Mouse (Mus musculus) neutrophil, adult 5-6 weeks (primary cell): ENCODE data around the gene Arhgef3. TPM values are rescaled to one million over a fixed set of nuclear protein-coding genes. Genes with fewer than 3 reads are reported as not detected.
A peak's percentile ranks its signal among the peaks of the same experiment; 100 is the strongest.

ENCODE experiments used
- ATAC-seq: fragments of 151-379, 151-347 bp; 2 replicates; pipeline ENCODE4 v1.8.0; 2017; ENCODE audit warnings: mild to moderate bottlenecking, moderate TSS enrichment; ENCODE audit not compliant: insufficient number of reproducible peaks, poor library complexity, low FRiP score, severe bottlenecking; ENCODE audit errors: extremely low read depth
- total RNA-seq: library from RNA; stranded (forward); fragments of 200-1000 nt; gene quantifications from 2 replicates; pipeline ENCODE4 v1.2.3, GENCODE M21; 2017

Arhgef3 gene
- total RNA-seq, 1 experiment from 2014 or later = 266 TPM

DNA sequence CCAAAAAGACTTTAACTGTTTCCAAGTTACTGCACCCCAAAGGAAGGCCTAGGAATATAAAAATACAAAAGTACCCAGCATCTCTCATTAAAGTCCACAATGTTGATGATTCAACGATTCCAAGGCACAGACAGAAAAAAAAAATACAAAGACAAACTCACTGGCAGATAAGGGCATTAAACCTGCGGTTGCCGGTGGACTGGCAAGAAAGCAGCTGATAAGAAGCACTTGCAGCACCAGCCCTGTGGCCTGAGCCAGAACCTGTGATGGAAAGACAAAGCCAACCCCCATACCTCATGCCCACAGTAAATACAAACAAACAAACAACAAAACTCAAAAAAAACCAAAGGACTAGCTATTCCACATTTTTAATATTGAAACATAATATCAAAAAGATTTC, 295.0 kb downstream of the Arhgef3 start:
- ATAC-seq = no peak

- ATAC-seq = peak; percentile 20; the same call in 1 of the 2 replicates
Observed at GRCm38 (mm10) chr14:27411492-27411891, 296.8 kb downstream of the Arhgef3 start.

- no peak for ATAC-seq
Observed at GRCm38 (mm10) chr14:27412699-27413098, 298.0 kb downstream of the Arhgef3 start.

GRCm38 (mm10) chr14:27413961-27414360, 299.3 kb downstream of the Arhgef3 start:
- ATAC-seq = peak; percentile 84; the same call in 1 of the 2 replicates

DNA sequence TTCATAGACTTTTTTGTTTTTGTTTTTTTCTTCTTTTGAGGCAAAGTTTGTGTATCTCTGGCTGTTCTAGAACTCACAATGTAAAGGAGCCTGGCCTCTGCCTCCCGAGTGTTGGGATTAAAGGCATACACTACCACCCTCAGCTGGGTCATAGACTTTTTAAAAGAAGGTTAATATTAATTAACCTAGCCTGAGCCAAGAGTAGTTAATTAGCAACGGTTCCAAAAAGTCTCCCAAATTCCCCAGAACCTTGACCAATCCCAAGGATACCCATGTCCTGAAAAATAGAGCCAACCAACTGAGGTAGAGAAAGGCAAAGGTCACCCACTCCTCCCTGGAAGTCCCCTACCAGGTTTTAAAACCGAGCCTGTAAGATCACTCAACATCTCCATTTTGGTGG, 306.1 kb downstream of the Arhgef3 start:
- ATAC-seq = no peak

DNA sequence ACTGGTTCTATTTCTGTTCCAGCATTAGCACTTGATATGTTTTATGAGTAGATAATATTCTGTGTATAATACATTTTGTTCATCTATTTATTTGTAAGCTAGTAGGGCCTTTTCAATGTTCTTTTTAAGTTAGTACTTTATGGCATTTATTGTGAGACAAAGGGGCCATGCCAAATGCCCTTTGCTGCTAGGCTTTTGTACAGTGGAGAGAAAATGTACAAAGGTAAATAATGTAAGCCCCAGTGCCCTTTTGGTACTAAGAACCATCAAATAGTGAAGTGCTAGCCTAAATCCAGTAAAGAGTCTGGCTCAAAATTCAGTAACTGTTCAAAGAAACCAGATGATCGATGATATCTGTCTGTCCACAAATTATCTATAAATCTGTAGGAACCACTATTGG, 307.6 kb downstream of the Arhgef3 start:
- ATAC-seq = no peak

DNA sequence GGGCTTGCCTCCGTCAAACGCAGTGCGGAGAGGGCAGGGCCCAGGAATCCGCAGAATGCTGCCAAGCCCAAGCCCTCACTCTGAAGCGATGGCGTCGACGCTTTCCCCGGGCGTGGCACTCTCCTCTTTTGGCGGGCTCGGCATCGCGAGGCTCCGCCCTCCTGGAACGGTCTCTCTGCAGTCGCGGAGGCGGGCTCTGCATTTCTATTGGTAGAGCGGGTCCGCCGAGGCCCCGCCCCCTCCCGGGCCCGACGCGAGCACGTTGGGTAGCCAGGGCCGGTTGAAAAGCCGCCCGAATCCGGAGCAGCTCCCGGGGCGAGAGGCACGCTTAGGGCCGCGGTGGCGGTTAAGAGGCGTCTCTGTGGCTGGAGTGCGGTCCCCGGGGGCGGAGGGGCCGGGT, 313.9 kb downstream of the Arhgef3 start, which contains the start of gene Fam208a:
Gene Fam208a (plus strand): TSS at position 262 of the 400 bp plus-strand sequence.
- peak; percentile 94 for ATAC-seq

- peak; percentile 65 for ATAC-seq
Observed at GRCm38 (mm10) chr14:27428973-27429711, 314.4 kb downstream of the Arhgef3 start.

- no peak for ATAC-seq
Observed at GRCm38 (mm10) chr14:27430280-27430679, 315.6 kb downstream of the Arhgef3 start.

DNA sequence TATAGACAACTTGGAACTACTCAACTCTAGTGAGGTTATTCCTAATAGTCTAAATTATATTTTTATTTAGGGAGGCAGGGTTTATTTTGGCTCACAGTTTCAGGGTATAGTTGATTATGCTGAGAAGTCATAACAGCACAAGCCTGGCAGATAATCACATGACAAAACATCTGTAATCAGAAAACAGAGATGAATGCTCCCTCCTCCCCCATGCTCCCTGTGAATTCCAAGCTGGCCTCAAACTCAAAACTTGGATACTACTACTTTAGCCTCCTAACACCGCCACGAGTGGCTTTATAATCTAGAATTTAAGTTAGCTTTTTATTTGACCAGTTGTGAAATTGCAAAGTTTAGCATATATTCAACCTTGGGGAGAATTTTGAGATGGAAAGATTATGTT, 317.4 kb downstream of the Arhgef3 start:
- no peak for ATAC-seq

DNA sequence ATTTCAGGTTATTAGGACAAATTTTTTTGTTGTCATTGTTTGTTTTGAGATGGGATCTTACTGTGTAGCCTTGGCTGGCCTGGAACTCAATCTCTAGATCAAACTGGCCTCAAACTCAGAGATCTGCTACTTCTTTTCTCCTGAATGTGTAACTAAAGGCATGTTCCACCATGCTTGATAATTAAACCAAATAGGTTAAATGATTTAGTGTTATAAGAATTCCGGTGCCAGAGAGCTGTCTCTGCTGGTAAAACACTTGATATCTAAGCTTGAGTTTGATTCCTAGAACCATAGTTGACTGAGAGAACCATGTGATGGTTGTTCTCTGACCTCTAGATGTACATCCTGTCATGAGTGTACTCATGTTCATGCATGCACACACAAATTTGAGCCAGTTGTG, 321.4 kb downstream of the Arhgef3 start:
- no peak for ATAC-seq

GRCm38 (mm10) chr14:27436826-27437225, 322.1 kb downstream of the Arhgef3 start:
- ATAC-seq = no peak

DNA sequence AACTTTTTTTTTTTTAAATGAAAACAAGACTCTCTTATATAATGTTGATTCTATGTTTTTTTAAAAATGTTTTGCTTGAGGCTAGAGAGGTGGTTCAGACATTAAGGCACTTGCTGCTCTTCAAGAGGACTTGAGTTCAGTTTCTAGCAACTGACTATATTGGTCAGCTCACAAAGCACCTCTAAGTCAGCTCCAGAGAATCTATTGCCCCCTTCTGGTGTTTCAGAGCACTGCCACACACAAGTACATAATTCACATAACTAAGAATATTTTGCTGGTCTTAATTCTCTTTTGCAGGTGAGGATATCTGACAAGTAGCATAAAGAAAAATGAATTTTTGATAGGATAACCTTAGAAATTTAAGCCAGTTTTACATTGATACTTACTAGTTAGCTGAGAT, 326.2 kb downstream of the Arhgef3 start:
- ATAC-seq = no peak

DNA sequence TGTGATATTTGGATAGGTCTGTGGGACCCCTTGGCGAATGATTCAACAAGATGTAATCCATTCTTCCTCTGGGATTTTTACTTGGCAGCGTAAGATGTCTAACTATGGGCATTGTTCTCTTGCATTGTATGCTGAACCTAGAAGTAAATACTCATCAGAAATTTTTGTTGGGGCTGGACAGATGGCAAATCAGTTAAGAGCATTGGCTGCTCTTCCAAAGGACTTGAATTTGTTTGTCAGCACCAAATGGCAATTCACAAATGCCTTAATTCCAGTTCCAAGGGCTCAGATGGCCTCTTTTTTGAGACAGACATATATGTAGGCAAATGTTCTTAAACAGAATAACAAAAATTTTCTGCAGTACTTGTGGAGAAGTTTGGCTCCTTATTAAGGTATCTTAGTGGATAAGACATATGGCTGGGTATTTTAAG, 330.2 kb downstream of the Arhgef3 start:
- ATAC-seq = no peak

DNA sequence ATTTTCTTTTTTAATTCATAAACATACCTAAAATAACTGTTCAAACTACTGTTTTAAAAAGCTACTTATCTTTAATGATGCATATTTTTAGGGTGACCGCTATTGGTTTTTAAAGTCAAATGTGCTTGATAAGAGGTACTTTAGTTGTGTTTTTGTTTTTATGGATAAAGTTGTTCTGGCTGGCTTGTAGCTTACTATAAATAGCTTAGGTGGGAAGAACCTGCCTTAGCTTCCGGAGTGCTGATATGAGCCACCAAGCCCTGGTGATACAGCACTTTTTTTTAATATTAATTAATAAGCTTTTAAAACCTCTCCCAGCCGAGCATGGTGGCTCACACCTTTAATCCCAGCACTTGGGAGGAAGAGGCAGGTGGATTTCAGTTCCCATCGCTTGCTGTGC, 332.3 kb downstream of the Arhgef3 start:
- no peak for ATAC-seq

Other genes starting within 250 kb of the Arhgef3 start
- gene Asb14, start 220.3 kb upstream of the Arhgef3 start, total RNA-seq = not detected in 2 replicates
- 28.0 and 36.5 TPM in 2 replicates for gene Appl1, start 143.7 kb upstream of the Arhgef3 start, total RNA-seq
- gene Hesx1, start 120.5 kb upstream of the Arhgef3 start, total RNA-seq = not detected in 2 replicates
- gene Il17rd, start 76.0 kb upstream of the Arhgef3 start, total RNA-seq = 0.12 and 0.25 TPM in 2 replicates